Mouse (Mus musculus): ENCODE measurements at regions not wholly inside any gene's neighbourhood (a gene's known extent, or its start where the extent isn't known, plus 50 kb on each side); places are given as distances from the start of the nearest gene placed in this dataset.

- Histone ChIP-seq H3K9me3 (ENCODE audit: low read length) (no peaks in the 10 kb centered on the region), H3K4me1 (replicated peaks; ENCODE audit: low read depth, low read length) (peaks cover 14% of the 10 kb centered on the region), H3K36me3 (ENCODE audit: insufficient read depth, low read length) (no peaks in the 10 kb centered on the region), H3K4me3 (replicated peaks; ENCODE audit: low read length) (no peak overlapping the region), H3K27me3 (ENCODE audit: insufficient read depth, low read length) (no peaks in the 10 kb centered on the region)
- no peak for TF ChIP-seq CTCF (conservative IDR thresholded peaks at IDR 0.05; ENCODE audit: low read length)
- no peak for TF ChIP-seq POU5F1 (IDR thresholded peaks at IDR 0.05; ENCODE audit: borderline replicate concordance, low read length)
- TF ChIP-seq NANOG (IDR thresholded peaks at IDR 0.05; ENCODE audit: borderline replicate concordance, low read length) = no peak
Measured at GRCm38 (mm10) chr3:143155556-143155955, 273.8 kb upstream of the Pkn2 start.

GRCm38 (mm10) chr3:143147471-143147870 is 265.7 kb upstream of the Pkn2 start:
- Histone ChIP-seq H3K4me3 (replicated peaks; ENCODE audit: low read length) (no peak overlapping the region), H3K27me3 (ENCODE audit: insufficient read depth, low read length) (no peaks in the 10 kb centered on the region), H3K4me1 (replicated peaks; ENCODE audit: low read depth, low read length) (no peaks in the 10 kb centered on the region), H3K9me3 (ENCODE audit: low read length) (0 out of 2 replicates have a peak, but pooled peaks cover 5% of the 10 kb centered on the region), H3K36me3 (ENCODE audit: insufficient read depth, low read length) (no peaks in the 10 kb centered on the region)
- TF ChIP-seq NANOG (IDR thresholded peaks at IDR 0.05; ENCODE audit: borderline replicate concordance, low read length) (no peak), POU5F1 (IDR thresholded peaks at IDR 0.05; ENCODE audit: borderline replicate concordance, low read length) (no peak), CTCF (conservative IDR thresholded peaks at IDR 0.05; ENCODE audit: low read length) (no peak)

GRCm38 (mm10) chr3:143138952-143139351 is 257.1 kb upstream of the Pkn2 start:
- TF ChIP-seq POU5F1 (IDR thresholded peaks at IDR 0.05; ENCODE audit: borderline replicate concordance, low read length) = no peak
- no peak for TF ChIP-seq NANOG (IDR thresholded peaks at IDR 0.05; ENCODE audit: borderline replicate concordance, low read length)
- no peak for TF ChIP-seq CTCF (conservative IDR thresholded peaks at IDR 0.05; ENCODE audit: low read length)
- Histone ChIP-seq H3K4me1 (replicated peaks; ENCODE audit: low read depth, low read length) (no peaks in the 10 kb centered on the region), H3K27me3 (ENCODE audit: insufficient read depth, low read length) (no peaks in the 10 kb centered on the region), H3K36me3 (ENCODE audit: insufficient read depth, low read length) (no peaks in the 10 kb centered on the region), H3K9me3 (ENCODE audit: low read length) (0 out of 2 replicates have a peak, but pooled peaks cover 3% of the 10 kb centered on the region), H3K4me3 (replicated peaks; ENCODE audit: low read length) (no peak overlapping the region)

- H3K4me3 ChIP-seq (replicated peaks; ENCODE audit: low read length) = no peak overlapping the region
- no peaks in the 10 kb centered on the region for H3K36me3 ChIP-seq (ENCODE audit: insufficient read depth, low read length)
- no peaks in the 10 kb centered on the region for H3K4me1 ChIP-seq (replicated peaks; ENCODE audit: low read depth, low read length)
- no peaks in the 10 kb centered on the region for H3K27me3 ChIP-seq (ENCODE audit: insufficient read depth, low read length)
- no peaks in the 10 kb centered on the region for H3K9me3 ChIP-seq (ENCODE audit: low read length)
- TF ChIP-seq POU5F1 (IDR thresholded peaks at IDR 0.05; ENCODE audit: borderline replicate concordance, low read length) = no peak
Measured at GRCm38 (mm10) chr3:143134528-143134927, 252.7 kb upstream of the Pkn2 start.

- Histone ChIP-seq H3K9me3 (ENCODE audit: low read length) (no peaks in the 10 kb centered on the region), H3K27me3 (ENCODE audit: insufficient read depth, low read length) (peaks cover 12% of the 10 kb centered on the region)
Measured at GRCm38 (mm10) chr3:143107733-143108291, 226.0 kb upstream of the Pkn2 start.

GRCm38 (mm10) chr3:143104734-143105133 is 222.9 kb upstream of the Pkn2 start:
- TF ChIP-seq POU5F1 (IDR thresholded peaks at IDR 0.05; ENCODE audit: borderline replicate concordance, low read length) = no peak
- TF ChIP-seq NANOG (IDR thresholded peaks at IDR 0.05; ENCODE audit: borderline replicate concordance, low read length) = no peak
- TF ChIP-seq CTCF (conservative IDR thresholded peaks at IDR 0.05; ENCODE audit: low read length) = no peak
- no peaks in the 10 kb centered on the region for H3K9me3 ChIP-seq (ENCODE audit: low read length)
- H3K4me1 ChIP-seq (replicated peaks; ENCODE audit: low read depth, low read length) = peaks cover 1% of the 10 kb centered on the region; the same call in 1 of the 2 replicates
- H3K36me3 ChIP-seq (ENCODE audit: insufficient read depth, low read length) = no peaks in the 10 kb centered on the region
- H3K27me3 ChIP-seq (ENCODE audit: insufficient read depth, low read length) = peaks cover 30% of the 10 kb centered on the region
- H3K4me3 ChIP-seq (replicated peaks; ENCODE audit: low read length) = no peak overlapping the region

More at GRCm38 (mm10) chr3:143107733-143108291, 226.0 kb upstream of the Pkn2 start:
- Histone ChIP-seq H3K4me1 (replicated peaks; ENCODE audit: low read depth, low read length) (no peaks in the 10 kb centered on the region), H3K4me3 (replicated peaks; ENCODE audit: low read length) (no peak overlapping the region), H3K36me3 (ENCODE audit: insufficient read depth, low read length) (no peaks in the 10 kb centered on the region)
- TF ChIP-seq NANOG (IDR thresholded peaks at IDR 0.05; ENCODE audit: borderline replicate concordance, low read length) = no peak
- no peak for TF ChIP-seq POU5F1 (IDR thresholded peaks at IDR 0.05; ENCODE audit: borderline replicate concordance, low read length)
- TF ChIP-seq CTCF (conservative IDR thresholded peaks at IDR 0.05; ENCODE audit: low read length) = no peak

- Histone ChIP-seq H3K36me3 (ENCODE audit: insufficient read depth, low read length) (no peaks in the 10 kb centered on the region), H3K4me3 (replicated peaks; ENCODE audit: low read length) (no peak overlapping the region), H3K27me3 (ENCODE audit: insufficient read depth, low read length) (peaks cover 40% of the 10 kb centered on the region), H3K4me1 (replicated peaks; ENCODE audit: low read depth, low read length) (peaks cover 12% of the 10 kb centered on the region), H3K9me3 (ENCODE audit: low read length) (no peaks in the 10 kb centered on the region)
- TF ChIP-seq POU5F1 (IDR thresholded peaks at IDR 0.05; ENCODE audit: borderline replicate concordance, low read length) = no peak
- no peak for TF ChIP-seq NANOG (IDR thresholded peaks at IDR 0.05; ENCODE audit: borderline replicate concordance, low read length)
- no peak for TF ChIP-seq CTCF (conservative IDR thresholded peaks at IDR 0.05; ENCODE audit: low read length)
Measured at GRCm38 (mm10) chr3:143103333-143103732, 221.5 kb upstream of the Pkn2 start.

- Histone ChIP-seq H3K9me3 (ENCODE audit: low read length) (no peaks in the 10 kb centered on the region), H3K4me1 (replicated peaks; ENCODE audit: low read depth, low read length) (peaks cover 12% of the 10 kb centered on the region), H3K4me3 (replicated peaks; ENCODE audit: low read length) (peak overlapping the region; percentile 71), H3K36me3 (ENCODE audit: insufficient read depth, low read length) (no peaks in the 10 kb centered on the region), H3K27me3 (ENCODE audit: insufficient read depth, low read length) (peaks cover 40% of the 10 kb centered on the region)
- TF ChIP-seq CTCF (conservative IDR thresholded peaks at IDR 0.05; ENCODE audit: low read length) (no peak), POU5F1 (IDR thresholded peaks at IDR 0.05; ENCODE audit: borderline replicate concordance, low read length) (no peak), NANOG (IDR thresholded peaks at IDR 0.05; ENCODE audit: borderline replicate concordance, low read length) (no peak)
Measured at GRCm38 (mm10) chr3:143100810-143101645, 219.2 kb upstream of the Pkn2 start.
